Mouse (Mus musculus): Measurements from ENCODE around the gene Mctp1. TPM values are rescaled to one million over a fixed set of nuclear protein-coding genes. Genes with fewer than 3 reads are reported as not detected.

Gene Mctp1
- polyA plus RNA-seq, 1 experiment from 2014 or later = 0.44 TPM

DNA sequence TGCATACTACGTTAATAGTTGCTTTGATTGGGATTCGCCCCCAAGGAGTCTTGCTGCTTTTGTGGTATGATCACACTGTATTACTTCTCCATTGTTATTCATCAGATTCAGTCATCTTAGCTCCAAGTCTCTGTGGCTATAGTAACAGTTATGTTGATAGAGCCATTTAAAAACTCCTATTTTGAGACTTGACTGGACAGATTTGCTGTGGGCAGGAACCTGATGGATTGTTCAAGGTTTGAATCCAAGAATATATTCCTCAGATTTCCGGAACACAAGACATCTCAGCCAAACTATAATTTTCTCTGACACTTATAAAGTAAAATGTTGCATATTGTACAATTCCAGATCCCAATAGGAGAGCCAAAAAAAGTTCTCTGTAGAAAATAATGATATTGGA lies 443.4 kb downstream of the Mctp1 start:
- 82% methylated on average over 3 of the region's 3 CpGs for WGBS
- no peak overlapping the region for H3K4me2 ChIP-seq (ENCODE audit: low read depth)

DNA sequence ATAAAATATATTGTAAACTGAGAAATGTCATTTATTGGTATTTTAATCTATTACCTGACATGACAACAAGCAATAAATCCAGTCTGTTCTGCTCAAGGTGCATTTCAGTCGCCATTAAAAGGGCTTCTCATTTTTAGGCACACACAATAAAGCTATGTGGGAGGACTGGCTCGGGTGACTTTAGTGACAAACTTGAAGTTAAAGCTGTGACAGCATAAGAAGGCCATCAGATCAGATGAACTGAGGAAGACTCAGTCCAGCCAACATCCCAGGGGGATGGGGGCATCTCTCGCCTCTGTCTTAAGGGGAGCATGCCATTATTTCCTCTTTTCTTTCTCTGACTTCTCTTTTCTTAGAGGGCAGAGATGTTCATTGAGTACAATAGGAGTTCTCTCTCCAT lies 453.7 kb downstream of the Mctp1 start:
- no peaks in the 10 kb centered on the region for H3K36me3 ChIP-seq (ENCODE audit: control insufficient read depth, insufficient read depth, low read length)
- no peaks in the 10 kb centered on the region for H3K9me3 ChIP-seq (ENCODE audit: control insufficient read depth, low read length)
- no peak overlapping the region for H3K4me3 ChIP-seq (ENCODE audit: low read depth, low read length)
- H3K4me2 ChIP-seq (ENCODE audit: low read depth) = no peak overlapping the region
- H3K9ac ChIP-seq (ENCODE audit: low read length) = no peak overlapping the region
- 72% methylated on average over 3 of the region's 3 CpGs for WGBS
- ATAC-seq (ENCODE audit: insufficient read depth, low FRiP score, low TSS enrichment) (no peak), DNase-seq (ENCODE audit: low spot score) (no peak)
- H3K4me1 ChIP-seq (ENCODE audit: control insufficient read depth, insufficient read depth, low read length) = no peaks in the 10 kb centered on the region
- no peak overlapping the region for H3K27ac ChIP-seq (ENCODE audit: low read depth, low read length)
- no peaks in the 10 kb centered on the region for H3K27me3 ChIP-seq (ENCODE audit: control insufficient read depth, insufficient read depth, low read length)

More for the DNA sequence above, 443.4 kb downstream of the Mctp1 start:
- H3K4me3 ChIP-seq (ENCODE audit: low read depth, low read length) = no peak overlapping the region
- no peaks in the 10 kb centered on the region for H3K27me3 ChIP-seq (ENCODE audit: control insufficient read depth, insufficient read depth, low read length)
- H3K36me3 ChIP-seq (ENCODE audit: control insufficient read depth, insufficient read depth, low read length) = no peaks in the 10 kb centered on the region
- H3K9me3 ChIP-seq (ENCODE audit: control insufficient read depth, low read length) = no peaks in the 10 kb centered on the region
- H3K27ac ChIP-seq (ENCODE audit: low read depth, low read length) = no peak overlapping the region
- no peak for DNase-seq (ENCODE audit: low spot score)
- no peak overlapping the region for H3K9ac ChIP-seq (ENCODE audit: low read length)
- ATAC-seq (ENCODE audit: insufficient read depth, low FRiP score, low TSS enrichment) = no peak
- no peaks in the 10 kb centered on the region for H3K4me1 ChIP-seq (ENCODE audit: control insufficient read depth, insufficient read depth, low read length)

DNA sequence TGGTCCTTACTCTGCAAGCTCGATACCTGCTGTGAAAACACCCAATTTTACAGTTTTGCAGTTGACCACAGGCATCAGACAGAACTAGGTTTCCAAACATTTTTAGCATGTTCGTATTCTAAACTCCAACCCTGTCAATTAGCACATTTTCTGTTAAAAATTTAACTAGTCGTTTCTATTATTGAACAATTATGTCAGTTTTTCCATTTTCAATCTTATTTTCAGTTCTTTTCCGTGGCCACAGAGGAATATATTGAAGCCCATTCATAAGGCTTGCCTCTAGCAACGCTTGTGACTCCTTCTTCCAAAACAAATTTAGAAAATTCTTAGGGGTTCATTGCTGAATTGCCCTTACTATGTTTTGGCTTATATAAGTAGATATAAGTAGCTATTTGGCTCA lies 456.4 kb downstream of the Mctp1 start:
- no peak overlapping the region for H3K4me2 ChIP-seq (ENCODE audit: low read depth)

GRCm38 (mm10) chr13:76844629-76845255 lies 460.4 kb downstream of the Mctp1 start:
- DNase-seq (ENCODE audit: low spot score) (peak; percentile 71), ATAC-seq (ENCODE audit: insufficient read depth, low FRiP score, low TSS enrichment) (peak; percentile 38; the same call in 1 of the 2 replicates)
- Histone ChIP-seq H3K4me3 (ENCODE audit: low read depth, low read length) (no peak overlapping the region), H3K27me3 (ENCODE audit: control insufficient read depth, insufficient read depth, low read length) (no peaks in the 10 kb centered on the region), H3K9ac (ENCODE audit: low read length) (no peak overlapping the region), H3K27ac (ENCODE audit: low read depth, low read length) (no peak overlapping the region), H3K4me1 (ENCODE audit: control insufficient read depth, insufficient read depth, low read length) (no peaks in the 10 kb centered on the region), H3K4me2 (ENCODE audit: low read depth) (no peak overlapping the region), H3K9me3 (ENCODE audit: control insufficient read depth, low read length) (no peaks in the 10 kb centered on the region), H3K36me3 (ENCODE audit: control insufficient read depth, insufficient read depth, low read length) (no peaks in the 10 kb centered on the region)
- 53% methylated on average over 8 of the region's 8 CpGs for WGBS

More for the DNA sequence above, 456.4 kb downstream of the Mctp1 start:
- Histone ChIP-seq H3K27ac (ENCODE audit: low read depth, low read length) (no peak overlapping the region), H3K36me3 (ENCODE audit: control insufficient read depth, insufficient read depth, low read length) (no peaks in the 10 kb centered on the region), H3K27me3 (ENCODE audit: control insufficient read depth, insufficient read depth, low read length) (no peaks in the 10 kb centered on the region), H3K4me3 (ENCODE audit: low read depth, low read length) (no peak overlapping the region), H3K9me3 (ENCODE audit: control insufficient read depth, low read length) (no peaks in the 10 kb centered on the region), H3K4me1 (ENCODE audit: control insufficient read depth, insufficient read depth, low read length) (no peaks in the 10 kb centered on the region), H3K9ac (ENCODE audit: low read length) (no peak overlapping the region)
- no peak for DNase-seq (ENCODE audit: low spot score)
- no peak for ATAC-seq (ENCODE audit: insufficient read depth, low FRiP score, low TSS enrichment)
- 78% methylated on average over 5 of the region's 5 CpGs for WGBS

DNA sequence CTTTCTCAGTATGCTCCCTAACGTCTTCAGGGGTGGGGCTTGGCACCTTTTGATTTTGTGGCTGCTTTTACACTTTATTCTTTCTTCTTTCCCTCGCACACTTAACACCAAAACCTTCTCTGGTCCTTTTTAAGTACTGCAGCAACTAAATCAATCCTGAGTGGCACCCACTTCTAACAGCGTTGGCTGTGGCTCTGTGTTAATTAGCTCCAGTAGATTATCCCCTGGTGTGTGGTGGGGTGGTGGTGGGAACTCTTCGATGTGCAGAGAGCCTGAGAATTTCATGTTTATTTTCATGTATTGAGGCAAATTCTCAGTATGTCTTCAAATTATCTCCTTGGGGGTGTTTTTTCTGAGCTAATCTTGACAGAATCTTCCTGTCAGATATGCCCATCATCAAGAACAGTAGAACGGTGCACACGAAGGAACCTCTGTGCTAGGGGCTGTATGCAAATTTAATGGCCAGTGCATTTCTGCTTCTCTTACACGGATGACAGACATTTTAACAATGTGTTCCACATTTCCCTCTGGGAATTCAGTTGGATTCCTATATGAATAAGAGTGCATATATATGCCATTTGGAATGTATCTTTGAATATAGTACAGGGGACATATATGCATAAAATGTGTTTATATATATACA lies 466.2 kb downstream of the Mctp1 start:
- Histone ChIP-seq H3K4me3 (ENCODE audit: low read depth, low read length) (no peak overlapping the region), H3K36me3 (ENCODE audit: control insufficient read depth, insufficient read depth, low read length) (no peaks in the 10 kb centered on the region), H3K27ac (ENCODE audit: low read depth, low read length) (no peak overlapping the region), H3K4me2 (ENCODE audit: low read depth) (no peak overlapping the region), H3K27me3 (ENCODE audit: control insufficient read depth, insufficient read depth, low read length) (no peaks in the 10 kb centered on the region), H3K9ac (ENCODE audit: low read length) (no peak overlapping the region), H3K9me3 (ENCODE audit: control insufficient read depth, low read length) (no peaks in the 10 kb centered on the region), H3K4me1 (ENCODE audit: control insufficient read depth, insufficient read depth, low read length) (peaks cover 3% of the 10 kb centered on the region; the same call in 1 of the 2 replicates)
- 50% methylated on average over 7 of the region's 7 CpGs for WGBS
- no peak for ATAC-seq (ENCODE audit: insufficient read depth, low FRiP score, low TSS enrichment)
- DNase-seq (ENCODE audit: low spot score) = no peak

DNA sequence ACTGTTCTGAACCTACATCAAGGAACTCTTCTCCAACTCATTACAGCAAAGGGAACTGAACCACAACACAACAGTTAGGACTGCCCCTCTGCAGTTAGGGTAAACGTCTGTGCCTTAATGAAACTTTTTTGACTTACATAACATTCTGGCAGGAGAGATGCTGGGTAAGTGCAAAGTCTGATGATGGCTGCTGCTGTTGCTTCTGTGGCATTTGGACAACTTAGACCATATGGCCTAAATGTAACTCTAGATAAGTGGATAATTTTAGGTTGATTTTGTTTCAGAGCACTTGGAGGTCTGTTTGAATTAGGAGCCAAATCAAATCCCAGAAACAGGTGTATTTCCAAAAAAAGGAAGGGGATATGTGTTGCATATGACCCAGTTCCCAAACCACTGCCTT lies 470.0 kb downstream of the Mctp1 start:
- no peaks in the 10 kb centered on the region for H3K9me3 ChIP-seq (ENCODE audit: control insufficient read depth, low read length)
- WGBS = 46% methylated on average over 1 of the region's 1 CpGs
- DNase-seq (ENCODE audit: low spot score) (no peak), ATAC-seq (ENCODE audit: insufficient read depth, low FRiP score, low TSS enrichment) (no peak)
- no peak overlapping the region for H3K27ac ChIP-seq (ENCODE audit: low read depth, low read length)
- H3K36me3 ChIP-seq (ENCODE audit: control insufficient read depth, insufficient read depth, low read length) = no peaks in the 10 kb centered on the region
- H3K4me3 ChIP-seq (ENCODE audit: low read depth, low read length) = no peak overlapping the region
- peaks cover 3% of the 10 kb centered on the region; the same call in 1 of the 2 replicates for H3K4me1 ChIP-seq (ENCODE audit: control insufficient read depth, insufficient read depth, low read length)
- no peak overlapping the region for H3K4me2 ChIP-seq (ENCODE audit: low read depth)
- no peaks in the 10 kb centered on the region for H3K27me3 ChIP-seq (ENCODE audit: control insufficient read depth, insufficient read depth, low read length)
- H3K9ac ChIP-seq (ENCODE audit: low read length) = no peak overlapping the region

DNA sequence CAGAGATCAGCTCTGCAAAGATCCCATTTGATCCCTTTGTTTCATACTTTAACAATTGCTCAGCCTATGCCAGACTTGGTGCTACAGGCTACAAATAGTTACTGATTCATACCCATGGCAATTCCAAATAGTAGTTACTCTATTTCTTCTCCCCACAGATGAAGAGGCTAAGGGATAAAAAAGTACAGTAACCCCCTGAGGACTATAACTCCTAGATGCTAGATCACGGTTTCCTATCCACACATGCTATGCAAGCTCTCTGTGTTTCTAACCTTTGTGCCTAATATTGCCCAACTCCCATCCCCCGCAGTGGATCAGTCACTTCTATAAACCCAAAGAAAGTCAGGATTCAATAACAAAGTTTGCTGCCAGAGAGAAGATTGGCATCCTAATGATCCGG lies 470.7 kb downstream of the Mctp1 start:
- Histone ChIP-seq H3K4me2 (ENCODE audit: low read depth) (no peak overlapping the region), H3K27ac (ENCODE audit: low read depth, low read length) (no peak overlapping the region), H3K36me3 (ENCODE audit: control insufficient read depth, insufficient read depth, low read length) (no peaks in the 10 kb centered on the region), H3K9me3 (ENCODE audit: control insufficient read depth, low read length) (no peaks in the 10 kb centered on the region), H3K27me3 (ENCODE audit: control insufficient read depth, insufficient read depth, low read length) (no peaks in the 10 kb centered on the region), H3K9ac (ENCODE audit: low read length) (no peak overlapping the region), H3K4me3 (ENCODE audit: low read depth, low read length) (no peak overlapping the region), H3K4me1 (ENCODE audit: control insufficient read depth, insufficient read depth, low read length) (peaks cover 3% of the 10 kb centered on the region; the same call in 1 of the 2 replicates)
- WGBS = 81% methylated on average over 3 of the region's 3 CpGs
- ATAC-seq (ENCODE audit: insufficient read depth, low FRiP score, low TSS enrichment) (no peak), DNase-seq (ENCODE audit: low spot score) (no peak)

DNA sequence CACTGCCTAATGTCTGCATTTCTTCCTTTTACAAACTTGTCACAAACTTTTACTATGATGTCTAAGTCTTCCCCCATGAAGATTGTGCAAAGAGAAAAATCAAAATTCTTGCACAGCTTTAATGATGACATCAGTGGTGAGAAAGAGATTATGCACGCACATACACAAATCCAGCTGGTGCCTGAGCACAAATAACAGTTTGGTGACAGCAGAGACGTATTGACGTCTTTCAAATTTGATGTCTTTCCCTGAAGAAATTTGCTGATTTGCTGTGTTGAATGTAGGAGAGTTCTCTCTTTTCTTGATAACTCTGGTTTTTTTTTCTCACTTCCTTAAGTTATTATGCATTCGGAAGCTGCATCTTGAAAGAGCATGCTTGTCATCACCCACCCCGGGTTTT lies 472.7 kb downstream of the Mctp1 start:
- ATAC-seq (ENCODE audit: insufficient read depth, low FRiP score, low TSS enrichment) (no peak), DNase-seq (ENCODE audit: low spot score) (no peak)
- Histone ChIP-seq H3K27ac (ENCODE audit: low read depth, low read length) (no peak overlapping the region), H3K27me3 (ENCODE audit: control insufficient read depth, insufficient read depth, low read length) (no peaks in the 10 kb centered on the region), H3K9ac (ENCODE audit: low read length) (no peak overlapping the region), H3K36me3 (ENCODE audit: control insufficient read depth, insufficient read depth, low read length) (no peaks in the 10 kb centered on the region), H3K9me3 (ENCODE audit: control insufficient read depth, low read length) (no peaks in the 10 kb centered on the region), H3K4me1 (ENCODE audit: control insufficient read depth, insufficient read depth, low read length) (no peaks in the 10 kb centered on the region), H3K4me3 (ENCODE audit: low read depth, low read length) (no peak overlapping the region), H3K4me2 (ENCODE audit: low read depth) (no peak overlapping the region)
- 56% methylated on average over 5 of the region's 5 CpGs for WGBS

DNA sequence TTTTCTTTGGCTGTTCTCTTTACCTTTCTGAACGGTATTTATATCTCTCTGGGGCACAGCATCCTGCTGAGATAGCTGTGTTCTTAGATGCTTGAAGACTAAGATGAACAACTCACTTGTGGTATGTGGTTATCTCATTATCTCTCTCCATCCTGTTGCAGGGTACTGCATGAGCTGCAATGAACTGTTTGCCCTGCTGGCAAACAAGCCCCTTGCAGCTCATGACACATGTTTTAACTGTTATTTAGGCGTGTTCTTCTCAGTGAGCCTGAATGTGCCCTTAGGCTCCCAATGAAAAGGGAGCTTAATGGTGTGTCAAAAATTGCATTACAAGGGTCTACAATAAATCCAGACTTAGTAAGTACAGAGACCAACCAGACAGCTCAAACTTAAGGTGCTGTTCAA lies 473.7 kb downstream of the Mctp1 start:
- no peak overlapping the region for H3K9ac ChIP-seq (ENCODE audit: low read length)
- H3K4me2 ChIP-seq (ENCODE audit: low read depth) = no peak overlapping the region
- H3K27me3 ChIP-seq (ENCODE audit: control insufficient read depth, insufficient read depth, low read length) = no peaks in the 10 kb centered on the region
- H3K27ac ChIP-seq (ENCODE audit: low read depth, low read length) = no peak overlapping the region
- 4% methylated on average over 2 of the region's 2 CpGs for WGBS
- DNase-seq (ENCODE audit: low spot score) = peak; percentile 34
- no peaks in the 10 kb centered on the region for H3K4me1 ChIP-seq (ENCODE audit: control insufficient read depth, insufficient read depth, low read length)
- H3K4me3 ChIP-seq (ENCODE audit: low read depth, low read length) = no peak overlapping the region
- no peaks in the 10 kb centered on the region for H3K9me3 ChIP-seq (ENCODE audit: control insufficient read depth, low read length)
- no peaks in the 10 kb centered on the region for H3K36me3 ChIP-seq (ENCODE audit: control insufficient read depth, insufficient read depth, low read length)
- ATAC-seq (ENCODE audit: insufficient read depth, low FRiP score, low TSS enrichment) = peak; percentile 92
